Mouse (Mus musculus): ENCODE measurements around the gene Shprh.
"Not testable (repeated sequence)": the region's sequence is repeated elsewhere in the genome, so short reads cannot be mapped to it uniquely, and the experiment has no call there.

The Shprh gene

DNA sequence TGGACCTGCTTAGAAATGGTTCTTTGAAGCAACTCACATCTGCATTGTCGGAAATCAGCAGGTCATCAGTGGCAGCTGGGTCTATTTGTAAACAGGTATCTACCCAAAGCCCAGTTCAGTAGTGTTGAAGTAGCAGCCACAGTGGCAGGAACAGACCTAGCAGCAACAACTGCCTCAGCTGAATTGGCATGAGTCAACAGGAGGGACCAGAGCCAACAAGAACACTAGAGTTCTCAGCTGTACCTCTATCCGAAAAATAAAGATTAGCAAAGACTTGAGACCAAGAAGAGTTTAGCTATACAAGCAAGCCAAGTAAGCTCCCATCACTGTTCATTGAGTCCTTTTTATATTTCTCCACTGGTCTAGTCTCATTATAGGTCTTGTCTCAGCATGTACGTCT is 99.0 kb downstream of the Shprh start:
- no peak for DNase-seq (ENCODE audit: low spot score in 2 of 2)

DNA sequence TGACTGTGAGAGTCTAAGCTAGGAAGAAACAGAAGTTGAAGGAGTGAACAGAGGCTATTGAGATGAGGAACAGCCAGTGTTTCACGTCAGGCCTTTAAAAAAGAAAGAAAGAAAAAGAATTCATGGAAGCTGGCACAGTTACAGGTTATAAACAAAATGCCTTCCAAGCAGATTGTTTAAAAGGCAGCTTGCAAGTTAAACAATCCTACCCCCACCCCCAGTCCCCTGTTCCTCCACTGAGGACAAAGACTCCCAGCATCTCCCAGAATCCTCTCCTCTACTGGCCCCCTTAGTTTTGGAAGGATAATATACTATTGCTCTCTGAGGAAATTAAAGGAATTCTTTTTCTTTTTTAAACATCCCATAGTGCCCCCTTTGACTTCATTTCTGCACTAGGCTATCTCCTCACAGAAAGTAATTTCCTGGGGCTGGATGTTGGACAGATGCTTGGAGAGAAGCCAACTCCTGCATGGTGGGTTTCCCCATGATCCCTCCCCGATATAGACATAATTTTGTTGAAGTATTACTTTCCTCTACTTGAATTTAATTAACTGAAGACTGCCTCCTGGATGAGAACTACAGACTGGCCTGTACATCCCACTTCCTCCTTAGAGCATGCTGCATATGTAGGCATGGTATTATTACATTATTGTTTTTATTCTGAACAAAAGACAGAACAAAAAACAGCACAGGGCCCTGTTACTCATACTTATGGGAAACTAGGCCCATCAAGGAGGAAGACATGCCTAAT is 101.2 kb downstream of the Shprh start:
- DNase-seq (ENCODE audit: low spot score in 2 of 2), result no peak

DNA sequence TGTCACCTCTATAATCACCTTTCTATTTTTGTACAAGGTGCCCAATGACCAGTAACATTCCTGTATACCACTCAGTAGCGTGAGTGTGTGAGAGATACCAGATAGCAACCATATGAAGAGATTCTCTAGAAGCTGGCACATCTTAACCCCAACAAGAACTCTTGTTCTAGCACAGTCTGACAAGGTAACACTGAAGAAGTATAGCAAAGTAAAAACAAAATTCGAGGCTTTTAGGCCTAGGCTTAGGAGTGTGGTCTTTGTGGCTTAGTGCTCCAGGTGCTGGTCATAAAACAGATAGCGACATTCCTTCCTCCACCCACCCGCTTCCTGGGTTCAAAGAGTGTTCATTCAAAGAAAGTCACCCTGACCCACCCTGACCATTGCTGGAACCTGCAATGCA is 104.4 kb downstream of the Shprh start:
- not testable (repeated sequence) for DNase-seq (ENCODE audit: low spot score in 2 of 2)

DNA sequence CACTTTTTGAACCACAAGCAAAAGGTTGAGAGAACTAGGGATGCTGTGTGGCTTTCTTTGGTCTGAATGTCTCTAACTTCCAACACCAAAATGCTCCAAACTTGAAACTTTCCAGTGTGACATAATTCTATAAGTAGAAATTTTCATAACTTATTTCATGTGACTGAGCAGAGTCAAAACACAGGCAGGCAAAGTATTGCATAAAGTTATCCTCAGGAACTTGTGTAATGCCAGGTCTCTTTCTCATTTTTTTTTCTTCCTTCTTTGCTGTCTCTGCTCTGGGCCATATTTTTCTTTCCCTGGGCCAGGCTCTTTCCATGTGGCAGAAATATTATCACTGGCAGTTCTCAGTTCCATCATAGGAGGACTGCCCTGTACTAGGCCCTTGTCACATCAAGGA is 110.9 kb downstream of the Shprh start:
- no peak for DNase-seq (ENCODE audit: low spot score in 2 of 2)

DNA sequence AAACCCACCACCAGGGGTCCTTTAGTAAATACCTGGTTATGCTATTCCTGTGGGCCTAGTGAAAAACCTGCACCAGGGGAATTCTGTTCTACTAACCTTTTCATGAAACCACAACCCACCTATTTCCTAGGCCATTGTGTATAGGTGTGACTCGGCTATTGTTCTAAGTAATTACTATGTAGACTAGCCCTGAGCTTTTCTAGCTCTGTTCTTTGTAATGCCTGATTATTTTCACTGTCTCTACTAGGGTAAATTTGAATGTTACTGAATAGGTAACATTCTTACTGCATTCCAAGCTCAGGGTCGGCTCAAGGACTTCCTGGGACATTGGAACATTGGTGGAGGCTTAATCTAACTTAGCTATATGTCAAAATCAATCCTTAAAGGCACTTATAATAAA is 113.1 kb downstream of the Shprh start:
- not testable (repeated sequence) for DNase-seq (ENCODE audit: low spot score in 2 of 2)

DNA sequence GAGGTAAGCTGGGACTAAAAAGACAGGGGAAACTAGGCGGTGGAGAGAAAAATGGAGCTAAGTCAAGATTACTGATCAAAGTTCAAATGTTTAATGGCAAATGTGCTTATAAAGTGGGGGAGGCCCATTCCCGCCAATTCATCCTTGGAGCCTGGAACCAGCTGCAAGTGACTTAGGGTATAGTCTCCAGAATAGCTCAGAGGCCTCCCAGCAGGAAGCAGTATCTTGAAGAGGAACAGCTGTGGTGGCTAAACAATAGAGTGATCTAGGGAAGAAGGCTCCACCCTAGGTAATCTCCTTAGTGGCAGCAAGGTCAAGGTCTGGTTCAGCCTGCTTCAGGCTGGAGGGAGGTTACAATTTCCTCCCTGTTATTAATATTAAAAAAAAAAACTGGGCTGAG is 114.6 kb downstream of the Shprh start:
- DNase-seq (ENCODE audit: low spot score in 2 of 2), result not testable (repeated sequence)
